Mouse (Mus musculus): ENCODE results near the gene AB124611. TPM values are rescaled to one million over a fixed set of nuclear protein-coding genes. Genes with fewer than 3 reads are reported as not detected.

The AB124611 gene
- polyA plus RNA-seq, 1 experiment from 2014 or later: 4.3 TPM

GRCm38 (mm10) chr9:21578226-21578625, 52.2 kb downstream of the AB124611 start:
- Histone ChIP-seq H3K4me3 (ENCODE audit: low read depth, low read length) (no peak overlapping the region), H3K27me3 (replicated peaks; ENCODE audit: control insufficient read depth, insufficient read depth, low read length) (no peaks in the 10 kb centered on the region), H3K4me1 (replicated peaks; ENCODE audit: control insufficient read depth, insufficient read depth, low read length) (no peaks in the 10 kb centered on the region), H3K4me2 (no peak overlapping the region), H3K27ac (ENCODE audit: low read depth, low read length) (no peak overlapping the region), H3K36me3 (ENCODE audit: control insufficient read depth, insufficient read depth, low read length) (peaks cover 60% of the 10 kb centered on the region), H3K9ac (ENCODE audit: low read depth, low read length) (no peak overlapping the region), H3K9me3 (ENCODE audit: control insufficient read depth, low read length) (no peaks in the 10 kb centered on the region)
- no peak for DNase-seq (ENCODE audit: low spot score)
- ATAC-seq (replicated peaks; ENCODE audit: low FRiP score): no peak
- WGBS: 77% methylated on average over 3 of the region's 3 CpGs

- Histone ChIP-seq H3K27ac (ENCODE audit: low read depth, low read length) (no peak overlapping the region), H3K4me1 (replicated peaks; ENCODE audit: control insufficient read depth, insufficient read depth, low read length) (no peaks in the 10 kb centered on the region), H3K27me3 (replicated peaks; ENCODE audit: control insufficient read depth, insufficient read depth, low read length) (no peaks in the 10 kb centered on the region), H3K9ac (ENCODE audit: low read depth, low read length) (no peak overlapping the region), H3K4me2 (no peak overlapping the region), H3K9me3 (ENCODE audit: control insufficient read depth, low read length) (no peaks in the 10 kb centered on the region), H3K36me3 (ENCODE audit: control insufficient read depth, insufficient read depth, low read length) (peaks cover 73% of the 10 kb centered on the region), H3K4me3 (ENCODE audit: low read depth, low read length) (no peak overlapping the region)
- 80% methylated on average over 1 of the region's 1 CpGs for WGBS
- DNase-seq (ENCODE audit: low spot score) (no peak), ATAC-seq (replicated peaks; ENCODE audit: low FRiP score) (no peak)
These were observed 59.4 kb downstream of the AB124611 start for GRCm38 (mm10) chr9:21585401-21585800.

DNA sequence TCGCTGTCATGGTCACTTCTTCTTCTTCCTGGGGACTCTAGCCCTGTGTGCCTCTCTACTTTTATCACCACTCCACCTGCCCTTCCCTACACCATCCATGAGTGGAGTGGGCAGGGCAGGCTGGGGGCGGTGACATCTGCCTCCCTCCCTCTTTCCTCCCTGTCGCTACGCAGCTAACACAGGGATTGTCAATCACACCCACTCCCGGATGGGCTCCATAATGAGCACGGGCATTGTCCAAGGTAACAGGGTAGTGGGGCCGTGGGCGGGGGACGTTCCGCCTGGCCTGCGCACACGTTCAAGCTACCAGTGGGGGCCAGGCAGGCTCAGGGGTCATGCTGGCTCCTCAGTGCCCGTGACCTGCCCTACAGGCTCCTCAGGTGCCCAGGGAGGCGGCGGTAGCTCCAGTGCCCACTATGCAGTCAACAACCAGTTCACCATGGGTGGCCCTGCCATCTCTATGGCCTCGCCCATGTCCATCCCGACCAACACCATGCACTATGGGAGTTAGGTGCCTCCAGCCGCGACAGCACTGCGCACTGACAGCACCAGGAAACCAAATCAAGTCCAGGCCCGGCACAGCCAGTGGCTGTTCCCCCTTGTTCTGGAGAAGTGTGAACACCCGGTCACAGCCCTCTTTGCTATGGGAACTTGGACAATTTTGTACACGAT, 61.8 kb downstream of the AB124611 start:
- Histone ChIP-seq H3K4me1 (replicated peaks; ENCODE audit: control insufficient read depth, insufficient read depth, low read length) (peaks cover 5% of the 10 kb centered on the region; the same call in 1 of the 2 replicates), H3K36me3 (ENCODE audit: control insufficient read depth, insufficient read depth, low read length) (peaks cover 59% of the 10 kb centered on the region), H3K27me3 (replicated peaks; ENCODE audit: control insufficient read depth, insufficient read depth, low read length) (no peaks in the 10 kb centered on the region), H3K4me3 (ENCODE audit: low read depth, low read length) (no peak overlapping the region), H3K9me3 (ENCODE audit: control insufficient read depth, low read length) (no peaks in the 10 kb centered on the region), H3K4me2 (no peak overlapping the region), H3K9ac (ENCODE audit: low read depth, low read length) (no peak overlapping the region), H3K27ac (ENCODE audit: low read depth, low read length) (no peak overlapping the region)
- no peak for DNase-seq (ENCODE audit: low spot score)
- ATAC-seq (replicated peaks; ENCODE audit: low FRiP score): no peak
- 88% methylated on average over 23 of the region's 23 CpGs for WGBS

DNA sequence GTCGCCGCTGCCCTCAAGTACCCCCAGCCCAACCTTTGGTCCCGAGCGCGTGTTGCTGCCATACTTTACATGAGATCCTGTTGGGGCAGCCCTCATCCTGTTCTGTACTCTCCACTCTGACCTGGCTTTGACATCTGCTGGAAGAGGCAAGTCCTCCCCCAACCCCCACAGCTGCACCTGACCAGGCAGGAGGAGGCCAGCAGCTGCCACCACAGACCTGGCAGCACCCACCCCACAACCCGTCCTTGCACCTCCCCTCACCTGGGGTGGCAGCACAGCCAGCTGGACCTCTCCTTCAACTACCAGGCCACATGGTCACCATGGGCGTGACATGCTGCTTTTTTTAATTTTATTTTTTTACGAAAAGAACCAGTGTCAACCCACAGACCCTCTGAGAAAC, 62.4 kb downstream of the AB124611 start:
- H3K4me3 ChIP-seq (ENCODE audit: low read depth, low read length): no peak overlapping the region
- no peak for ATAC-seq (replicated peaks; ENCODE audit: low FRiP score)

GRCm38 (mm10) chr9:21589538-21589937, 63.6 kb downstream of the AB124611 start:
- Histone ChIP-seq H3K27ac (ENCODE audit: low read depth, low read length) (no peak overlapping the region), H3K9ac (ENCODE audit: low read depth, low read length) (no peak overlapping the region), H3K4me3 (ENCODE audit: low read depth, low read length) (no peak overlapping the region), H3K9me3 (ENCODE audit: control insufficient read depth, low read length) (no peaks in the 10 kb centered on the region), H3K4me2 (no peak overlapping the region), H3K4me1 (replicated peaks; ENCODE audit: control insufficient read depth, insufficient read depth, low read length) (peaks cover 16% of the 10 kb centered on the region), H3K27me3 (replicated peaks; ENCODE audit: control insufficient read depth, insufficient read depth, low read length) (no peaks in the 10 kb centered on the region), H3K36me3 (ENCODE audit: control insufficient read depth, insufficient read depth, low read length) (peaks cover 47% of the 10 kb centered on the region)
- WGBS: 96% methylated on average over 5 of the region's 5 CpGs
- DNase-seq (ENCODE audit: low spot score) (no peak), ATAC-seq (replicated peaks; ENCODE audit: low FRiP score) (no peak)

More for the DNA sequence above, 62.4 kb downstream of the AB124611 start:
- no peak for DNase-seq (ENCODE audit: low spot score)
- 88% methylated on average over 8 of the region's 8 CpGs for WGBS
- no peak overlapping the region for H3K9ac ChIP-seq (ENCODE audit: low read depth, low read length)
- H3K9me3 ChIP-seq (ENCODE audit: control insufficient read depth, low read length): no peaks in the 10 kb centered on the region
- H3K36me3 ChIP-seq (ENCODE audit: control insufficient read depth, insufficient read depth, low read length): peaks cover 54% of the 10 kb centered on the region
- no peak overlapping the region for H3K4me2 ChIP-seq
- peaks cover 5% of the 10 kb centered on the region; the same call in 1 of the 2 replicates for H3K4me1 ChIP-seq (replicated peaks; ENCODE audit: control insufficient read depth, insufficient read depth, low read length)
- no peak overlapping the region for H3K27ac ChIP-seq (ENCODE audit: low read depth, low read length)
- H3K27me3 ChIP-seq (replicated peaks; ENCODE audit: control insufficient read depth, insufficient read depth, low read length): no peaks in the 10 kb centered on the region

GRCm38 (mm10) chr9:21591127-21591830, 65.3 kb downstream of the AB124611 start:
- no peak overlapping the region; the same call in 1 of the 2 replicates for H3K4me3 ChIP-seq (ENCODE audit: low read depth, low read length)
- H3K27ac ChIP-seq (ENCODE audit: low read depth, low read length): no peak overlapping the region
- H3K36me3 ChIP-seq (ENCODE audit: control insufficient read depth, insufficient read depth, low read length): peaks cover 40% of the 10 kb centered on the region
- H3K9ac ChIP-seq (ENCODE audit: low read depth, low read length): no peak overlapping the region
- DNase-seq (ENCODE audit: low spot score) (no peak), ATAC-seq (replicated peaks; ENCODE audit: low FRiP score) (no peak)
- no peaks in the 10 kb centered on the region for H3K27me3 ChIP-seq (replicated peaks; ENCODE audit: control insufficient read depth, insufficient read depth, low read length)
- no peaks in the 10 kb centered on the region for H3K9me3 ChIP-seq (ENCODE audit: control insufficient read depth, low read length)
- peaks cover 16% of the 10 kb centered on the region for H3K4me1 ChIP-seq (replicated peaks; ENCODE audit: control insufficient read depth, insufficient read depth, low read length)
- WGBS: 84% methylated on average over 6 of the region's 6 CpGs
- H3K4me2 ChIP-seq: peak overlapping the region; percentile 2; the same call in 1 of the 2 replicates

DNA sequence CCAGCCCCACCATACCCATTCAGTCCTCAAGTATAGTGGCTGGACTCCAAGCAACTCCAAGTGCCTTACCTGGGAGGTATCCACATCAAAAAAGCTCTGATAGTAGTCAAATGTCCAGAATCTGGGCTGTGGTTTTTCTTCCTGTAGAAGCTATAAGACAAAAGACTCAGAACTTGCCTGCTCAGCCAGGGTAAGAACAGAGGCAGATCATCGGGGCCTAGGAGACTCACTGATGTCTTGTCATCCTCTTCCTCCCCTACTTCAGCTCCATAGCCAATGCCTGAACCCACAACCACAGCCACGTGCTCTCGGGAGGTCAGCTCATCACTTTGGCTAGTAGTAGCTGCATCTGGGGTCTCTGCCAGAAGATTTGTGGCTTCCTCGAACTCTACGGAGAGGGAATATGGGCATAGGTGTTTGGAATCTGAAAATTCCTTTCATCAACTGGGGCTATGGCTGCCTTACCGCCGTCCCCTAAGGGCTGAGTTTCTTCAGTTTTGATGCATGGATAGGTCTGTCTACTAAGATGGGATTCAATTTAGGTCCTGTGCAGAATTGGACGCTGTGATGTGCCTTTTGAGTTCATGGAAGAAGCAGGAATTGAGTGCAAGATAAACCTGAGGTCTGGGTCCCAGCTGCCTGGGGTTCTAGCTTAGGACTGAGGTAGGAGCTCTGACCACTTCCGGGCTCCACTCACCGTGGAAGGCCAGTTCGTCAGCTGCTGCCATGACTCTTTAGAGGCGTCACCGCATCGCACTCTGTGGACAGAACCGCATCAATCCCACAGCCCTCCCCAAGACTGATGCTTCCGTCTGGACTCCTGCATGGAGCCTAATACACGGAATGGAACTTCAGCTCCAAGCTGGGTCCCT, 66.1 kb downstream of the AB124611 start:
- H3K4me2 ChIP-seq: peak overlapping the region; percentile 98
- DNase-seq (ENCODE audit: low spot score) (no peak), ATAC-seq (replicated peaks; ENCODE audit: low FRiP score) (peak; percentile 62)
- H3K9ac ChIP-seq (ENCODE audit: low read depth, low read length): peak overlapping the region; percentile 93
- no peaks in the 10 kb centered on the region for H3K9me3 ChIP-seq (ENCODE audit: control insufficient read depth, low read length)
- H3K36me3 ChIP-seq (ENCODE audit: control insufficient read depth, insufficient read depth, low read length): peaks cover 32% of the 10 kb centered on the region
- H3K27ac ChIP-seq (ENCODE audit: low read depth, low read length): peak overlapping the region; percentile 1
- H3K4me1 ChIP-seq (replicated peaks; ENCODE audit: control insufficient read depth, insufficient read depth, low read length): peaks cover 16% of the 10 kb centered on the region
- H3K4me3 ChIP-seq (ENCODE audit: low read depth, low read length): peak overlapping the region; percentile 97
- 17% methylated on average over 17 of the region's 17 CpGs for WGBS
- no peaks in the 10 kb centered on the region for H3K27me3 ChIP-seq (replicated peaks; ENCODE audit: control insufficient read depth, insufficient read depth, low read length)

DNA sequence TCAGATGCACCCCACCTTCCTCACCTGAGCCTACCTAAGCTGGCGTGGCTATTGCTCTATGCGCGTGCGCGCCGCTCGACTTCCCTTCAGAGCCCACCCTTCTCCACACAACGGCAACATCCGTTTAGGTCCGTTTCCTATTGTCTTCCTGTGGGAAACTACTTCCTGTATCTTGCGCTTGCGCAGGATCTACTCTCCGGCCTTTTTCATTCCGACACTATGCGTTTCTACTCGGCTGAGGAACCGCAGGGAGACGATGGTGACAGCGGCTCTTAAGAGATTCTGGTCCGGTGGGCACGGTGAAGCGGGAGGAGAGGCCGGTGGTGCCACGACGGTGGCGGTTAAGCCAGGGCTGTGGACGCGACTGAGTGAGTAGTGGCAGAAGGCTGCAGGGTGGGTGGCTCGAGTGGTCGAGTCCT, 66.7 kb downstream of the AB124611 start, which contains the start of the genes Timm29 and Yipf2:
TSS of gene Timm29 (plus strand) at position 20 of the 419 bp plus-strand sequence.
TSS of gene Yipf2 (minus strand) at position 126 of the 419 bp plus-strand sequence.
- Histone ChIP-seq H3K9ac (ENCODE audit: low read depth, low read length) (peak within 1 kb of the TSS; percentile 93), H3K27ac (ENCODE audit: low read depth, low read length) (peak within 1 kb of the TSS; percentile 86), H3K9me3 (ENCODE audit: control insufficient read depth, low read length) (no peaks in the 10 kb centered on the region), H3K4me2 (peak within 1 kb of the TSS; percentile 98), H3K36me3 (ENCODE audit: control insufficient read depth, insufficient read depth, low read length) (peaks cover 26% of the 10 kb centered on the region), H3K27me3 (replicated peaks; ENCODE audit: control insufficient read depth, insufficient read depth, low read length) (no peaks in the 10 kb centered on the region), H3K4me1 (replicated peaks; ENCODE audit: control insufficient read depth, insufficient read depth, low read length) (peaks cover 16% of the 10 kb centered on the region), H3K4me3 (ENCODE audit: low read depth, low read length) (peak within 1 kb of the TSS; percentile 97)
- peak; percentile 90 for ATAC-seq (replicated peaks; ENCODE audit: low FRiP score)
- DNase-seq (ENCODE audit: low spot score): peak; percentile 85
- WGBS: under 1% methylated on average over 30 of the region's 30 CpGs

Data from liver, embryonic 11.5 days (tissue).